Mouse (Mus musculus): ENCODE data around the gene Kpna4.

DNA sequence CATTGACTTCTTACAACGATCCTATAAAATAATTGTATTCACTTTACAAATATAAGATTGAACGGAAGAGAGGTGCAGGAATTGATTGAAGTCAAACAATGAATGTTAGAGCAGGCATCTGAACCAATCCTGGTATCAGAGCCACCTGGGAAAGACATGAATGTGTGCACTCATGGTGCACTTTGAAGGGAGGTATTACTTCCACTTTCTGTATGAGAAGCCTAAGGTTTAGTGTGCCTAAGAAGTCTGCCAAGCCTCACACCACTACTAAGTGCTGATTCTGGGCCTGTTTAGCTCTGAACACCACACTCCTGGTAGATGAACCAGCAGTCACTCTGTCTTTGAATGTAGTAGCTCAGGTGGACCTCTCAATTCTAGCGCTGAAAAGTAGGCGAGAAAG is 4.1 kb upstream of the Kpna4 start:
- no peak for TF ChIP-seq CTCF (IDR thresholded peaks at IDR 0.05; ENCODE audit: low read depth)
- no peak for TF ChIP-seq EP300 (IDR thresholded peaks at IDR 0.05; ENCODE audit: low read depth)

Data from heart, postnatal 0 days (tissue).